28 mouse cellular contexts compared by ENCODE assay signal in the genomic region with DNA sequence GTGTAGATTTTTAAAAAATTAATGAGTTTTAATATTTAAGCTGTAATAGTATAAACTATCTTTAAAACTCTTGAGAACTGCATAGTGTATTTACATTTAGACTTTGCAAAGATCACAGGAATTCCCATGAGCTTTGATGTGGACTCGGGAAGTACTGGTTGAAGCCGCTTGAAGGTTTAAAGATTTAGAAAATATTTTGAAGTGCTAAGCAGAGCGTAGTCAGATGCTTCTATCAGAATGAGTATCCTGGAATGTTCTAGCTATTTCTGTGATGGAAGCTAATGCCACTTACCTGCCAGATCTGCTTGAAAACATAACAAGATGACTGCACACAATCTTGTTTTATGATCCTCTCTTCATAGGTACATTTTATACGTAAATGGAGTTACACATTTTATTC.
"Had no signal": no experiment of that assay in that cellular context is flagged by ENCODE, and none has a peak within 500 bp of the region (broad histone marks: within the 10 kb centered on the region; RNA-seq: fewer than 3 reads in every experiment).

No protein-coding gene starts in this region.

- H3K27me3 ChIP-seq: embryonic facial prominence, embryonic 12.5 days; embryonic facial prominence, embryonic 13.5 days; embryonic facial prominence, embryonic 15.5 days; forebrain, embryonic 12.5 days; forebrain, embryonic 13.5 days; forebrain, embryonic 15.5 days had no signal

- H3K9ac ChIP-seq: embryonic facial prominence, embryonic 12.5 days; embryonic facial prominence, embryonic 13.5 days; embryonic facial prominence, embryonic 15.5 days; forebrain, embryonic 12.5 days; forebrain, embryonic 13.5 days; forebrain, embryonic 15.5 days; forebrain, postnatal 0 days had no signal

- H3K4me2 ChIP-seq: embryonic facial prominence, embryonic 12.5 days; embryonic facial prominence, embryonic 13.5 days; embryonic facial prominence, embryonic 15.5 days; forebrain, embryonic 12.5 days; forebrain, embryonic 13.5 days; forebrain, embryonic 15.5 days had no signal

- H3K4me1 ChIP-seq: embryonic facial prominence, embryonic 10.5 days; embryonic facial prominence, embryonic 12.5 days; embryonic facial prominence, embryonic 15.5 days; forebrain, embryonic 10.5 days; forebrain, embryonic 12.5 days; forebrain, embryonic 13.5 days; forebrain, embryonic 15.5 days had no signal

- ATAC-seq: forebrain, embryonic 13.5 days; forebrain, embryonic 14.5 days; forebrain, embryonic 15.5 days; forebrain, embryonic 16.5 days; forebrain, postnatal 0 days had no signal

- H3K9me3 ChIP-seq: embryonic facial prominence, embryonic 10.5 days; embryonic facial prominence, embryonic 12.5 days; embryonic facial prominence, embryonic 13.5 days; embryonic facial prominence, embryonic 15.5 days; forebrain, embryonic 10.5 days; forebrain, embryonic 12.5 days; forebrain, embryonic 13.5 days; forebrain, embryonic 15.5 days had no signal

- DNase-seq: cerebellum, adult 2 months; cerebellum, adult 8-10 months; cerebellum, adult 9-10 months; cerebellum, adult 9-11 months; cerebellum, postnatal 10 days; cerebellum, postnatal 14 days; cerebellum, postnatal 25 days; cerebellum, postnatal 36 days; embryo, embryonic 11 days; forebrain, postnatal 0 days; gastrocnemius, adult 2 months; gastrocnemius, postnatal 10 days; gastrocnemius, postnatal 14 days; gastrocnemius, postnatal 25 days; gastrocnemius, postnatal 36 days; heart, adult 11 months; heart, adult 18-20 months had no signal

- H3K4me3 ChIP-seq: embryonic facial prominence, embryonic 10.5 days; embryonic facial prominence, embryonic 12.5 days; embryonic facial prominence, embryonic 13.5 days; embryonic facial prominence, embryonic 15.5 days; erythroblast, embryonic 14.5 days; forebrain, embryonic 10.5 days; forebrain, embryonic 12.5 days; forebrain, embryonic 13.5 days; forebrain, embryonic 15.5 days; gastrocnemius, adult 2 months had no signal

- H3K27ac ChIP-seq: embryonic facial prominence, embryonic 10.5 days; embryonic facial prominence, embryonic 12.5 days; embryonic facial prominence, embryonic 13.5 days; embryonic facial prominence, embryonic 15.5 days; forebrain, embryonic 10.5 days; forebrain, embryonic 12.5 days; forebrain, embryonic 13.5 days; forebrain, embryonic 15.5 days; gastrocnemius, adult 2 months had no signal
